Mouse (Mus musculus): Measurements from ENCODE around the gene Cngb1.

GRCm38 (mm10) chr8:95327866-95328465, 21.6 kb upstream of the Cngb1 start:
- TF ChIP-seq CTCF (IDR thresholded peaks at IDR 0.05), result no peak
- TF ChIP-seq POLR2A (IDR thresholded peaks at IDR 0.05; ENCODE audit: insufficient read depth, low read depth, low read length), result no peak
